Mouse (Mus musculus): ENCODE results near the gene Pld6. TPM values are rescaled to one million over a fixed set of nuclear protein-coding genes. Genes with fewer than 3 reads are reported as not detected.

Gene Pld6
- polyA plus RNA-seq, 1 experiment from 2014 or later: 3.6 TPM

- Histone ChIP-seq H3K9me3 (no peaks in the 10 kb centered on the region), H3K27me3 (no peaks in the 10 kb centered on the region), H3K36me3 (peaks cover 34% of the 10 kb centered on the region), H3K27ac (replicated peaks) (0 out of 2 replicates have a peak overlapping the region, but pooled peaks have one; percentile 100), H3K4me3 (peak overlapping the region; percentile 86), H3K4me1 (peaks cover 12% of the 10 kb centered on the region), H3K4me2 (replicated peaks) (peak overlapping the region; percentile 77), H3K9ac (replicated peaks) (peak overlapping the region; percentile 99)
- 72% methylated on average over 14 of the region's 14 CpGs for WGBS
- no peak for ATAC-seq (replicated peaks)
These were observed 20.9 kb upstream of the Pld6 start for GRCm38 (mm10) chr11:59808170-59808960.

- Histone ChIP-seq H3K9me3 (no peaks in the 10 kb centered on the region), H3K4me1 (peaks cover 10% of the 10 kb centered on the region), H3K27me3 (no peaks in the 10 kb centered on the region), H3K4me3 (no peak overlapping the region), H3K27ac (replicated peaks) (no peak overlapping the region), H3K9ac (replicated peaks) (no peak overlapping the region), H3K36me3 (peaks cover 59% of the 10 kb centered on the region), H3K4me2 (replicated peaks) (no peak overlapping the region)
- ATAC-seq (replicated peaks): no peak
- WGBS: 96% methylated on average over 2 of the region's 2 CpGs
These were observed 18.2 kb upstream of the Pld6 start for GRCm38 (mm10) chr11:59805656-59806055.

- WGBS: 100% methylated on average over 1 of the region's 1 CpGs
- H3K9me3 ChIP-seq: no peaks in the 10 kb centered on the region
- peaks cover 10% of the 10 kb centered on the region for H3K4me1 ChIP-seq
- no peak overlapping the region for H3K4me2 ChIP-seq (replicated peaks)
- no peak overlapping the region for H3K9ac ChIP-seq (replicated peaks)
- no peaks in the 10 kb centered on the region for H3K27me3 ChIP-seq
- H3K36me3 ChIP-seq: peaks cover 63% of the 10 kb centered on the region
- H3K4me3 ChIP-seq: no peak overlapping the region
- no peak for ATAC-seq (replicated peaks)
- no peak overlapping the region for H3K27ac ChIP-seq (replicated peaks)
These were observed 17.8 kb upstream of the Pld6 start for GRCm38 (mm10) chr11:59805256-59805655.

GRCm38 (mm10) chr11:59804409-59805110 is 17.1 kb upstream of the Pld6 start:
- H3K9ac ChIP-seq (replicated peaks): no peak overlapping the region
- no peaks in the 10 kb centered on the region for H3K27me3 ChIP-seq
- no peaks in the 10 kb centered on the region for H3K9me3 ChIP-seq
- ATAC-seq (replicated peaks): no peak
- peaks cover 70% of the 10 kb centered on the region for H3K36me3 ChIP-seq
- no peak overlapping the region for H3K4me2 ChIP-seq (replicated peaks)
- H3K27ac ChIP-seq (replicated peaks): no peak overlapping the region
- H3K4me3 ChIP-seq: no peak overlapping the region
- WGBS: 92% methylated on average over 22 of the region's 22 CpGs
- peaks cover 10% of the 10 kb centered on the region for H3K4me1 ChIP-seq

- Histone ChIP-seq H3K4me2 (replicated peaks) (no peak overlapping the region), H3K9me3 (no peaks in the 10 kb centered on the region), H3K4me1 (peaks cover 3% of the 10 kb centered on the region), H3K4me3 (no peak overlapping the region), H3K9ac (replicated peaks) (no peak overlapping the region), H3K27ac (replicated peaks) (no peak overlapping the region), H3K36me3 (peaks cover 81% of the 10 kb centered on the region), H3K27me3 (no peaks in the 10 kb centered on the region)
- 92% methylated on average over 14 of the region's 14 CpGs for WGBS
- ATAC-seq (replicated peaks): no peak
These were observed 16.1 kb upstream of the Pld6 start for GRCm38 (mm10) chr11:59803516-59803915.

GRCm38 (mm10) chr11:59801881-59802280 is 14.4 kb upstream of the Pld6 start:
- no peak overlapping the region for H3K4me3 ChIP-seq

GRCm38 (mm10) chr11:59800412-59800811 is 13.0 kb upstream of the Pld6 start:
- no peak for ATAC-seq (replicated peaks)
- Histone ChIP-seq H3K4me1 (no peaks in the 10 kb centered on the region), H3K27me3 (no peaks in the 10 kb centered on the region), H3K9me3 (no peaks in the 10 kb centered on the region), H3K9ac (replicated peaks) (no peak overlapping the region), H3K36me3 (peaks cover 80% of the 10 kb centered on the region), H3K4me3 (no peak overlapping the region), H3K27ac (replicated peaks) (no peak overlapping the region), H3K4me2 (replicated peaks) (no peak overlapping the region)
- 91% methylated on average over 10 of the region's 10 CpGs for WGBS

More at GRCm38 (mm10) chr11:59801881-59802280, 14.4 kb upstream of the Pld6 start:
- no peak overlapping the region for H3K9ac ChIP-seq (replicated peaks)
- H3K4me2 ChIP-seq (replicated peaks): no peak overlapping the region
- no peaks in the 10 kb centered on the region for H3K9me3 ChIP-seq
- no peaks in the 10 kb centered on the region for H3K27me3 ChIP-seq
- no peak for ATAC-seq (replicated peaks)
- 96% methylated on average over 8 of the region's 8 CpGs for WGBS
- H3K27ac ChIP-seq (replicated peaks): no peak overlapping the region
- H3K36me3 ChIP-seq: peaks cover 84% of the 10 kb centered on the region
- H3K4me1 ChIP-seq: no peaks in the 10 kb centered on the region

GRCm38 (mm10) chr11:59793390-59793789 is 5.9 kb upstream of the Pld6 start:
- 94% methylated on average over 6 of the region's 6 CpGs for WGBS
- peaks cover 65% of the 10 kb centered on the region for H3K36me3 ChIP-seq

GRCm38 (mm10) chr11:59789311-59789710 is 1.9 kb upstream of the Pld6 start:
- WGBS: 93% methylated on average over 1 of the region's 1 CpGs
- no peak for ATAC-seq (replicated peaks)
- Histone ChIP-seq H3K9ac (replicated peaks) (no peak overlapping the region), H3K27ac (replicated peaks) (no peak overlapping the region), H3K9me3 (no peaks in the 10 kb centered on the region), H3K4me1 (peaks cover 9% of the 10 kb centered on the region), H3K36me3 (peaks cover 36% of the 10 kb centered on the region), H3K4me3 (no peak overlapping the region), H3K4me2 (replicated peaks) (no peak overlapping the region), H3K27me3 (no peaks in the 10 kb centered on the region)

More at GRCm38 (mm10) chr11:59793390-59793789, 5.9 kb upstream of the Pld6 start:
- H3K4me1 ChIP-seq: no peaks in the 10 kb centered on the region
- H3K9me3 ChIP-seq: no peaks in the 10 kb centered on the region
- no peak overlapping the region for H3K4me3 ChIP-seq
- no peaks in the 10 kb centered on the region for H3K27me3 ChIP-seq
- no peak overlapping the region for H3K27ac ChIP-seq (replicated peaks)
- no peak overlapping the region for H3K4me2 ChIP-seq (replicated peaks)
- H3K9ac ChIP-seq (replicated peaks): no peak overlapping the region
- ATAC-seq (replicated peaks): no peak

GRCm38 (mm10) chr11:59786444-59787198 is 824 bp downstream of the Pld6 start:
- H3K36me3 ChIP-seq: peaks cover 11% of the 10 kb centered on the region
- H3K27ac ChIP-seq (replicated peaks): no peak overlapping the region
- ATAC-seq (replicated peaks): peak; percentile 64
- no peaks in the 10 kb centered on the region for H3K9me3 ChIP-seq
- H3K4me3 ChIP-seq: peak overlapping the region; percentile 39
- peak overlapping the region; percentile 78 for H3K4me2 ChIP-seq (replicated peaks)
- 58% methylated on average over 15 of the region's 15 CpGs for whole genome bisulfite sequencing
- H3K27me3 ChIP-seq: no peaks in the 10 kb centered on the region
- H3K4me1 ChIP-seq: peaks cover 9% of the 10 kb centered on the region
- peak overlapping the region; percentile 10 for H3K9ac ChIP-seq (replicated peaks)

- no peaks in the 10 kb centered on the region for H3K9me3 ChIP-seq
- H3K9ac ChIP-seq (replicated peaks): no peak overlapping the region
- no peaks in the 10 kb centered on the region for H3K27me3 ChIP-seq
- peaks cover 6% of the 10 kb centered on the region for H3K36me3 ChIP-seq
- H3K4me3 ChIP-seq: no peak overlapping the region
- no peak for ATAC-seq (replicated peaks)
- H3K27ac ChIP-seq (replicated peaks): no peak overlapping the region
- no peak overlapping the region for H3K4me2 ChIP-seq (replicated peaks)
- H3K4me1 ChIP-seq: peaks cover 9% of the 10 kb centered on the region
- WGBS: 85% methylated on average over 6 of the region's 6 CpGs
These were observed 3.9 kb downstream of the Pld6 start for GRCm38 (mm10) chr11:59783591-59783990.

GRCm38 (mm10) chr11:59782091-59782590 is 5.3 kb downstream of the Pld6 start:
- Histone ChIP-seq H3K9ac (replicated peaks) (no peak overlapping the region), H3K4me2 (replicated peaks) (no peak overlapping the region), H3K27ac (replicated peaks) (no peak overlapping the region), H3K36me3 (peaks cover 18% of the 10 kb centered on the region), H3K9me3 (no peaks in the 10 kb centered on the region), H3K4me1 (peaks cover 4% of the 10 kb centered on the region), H3K27me3 (no peaks in the 10 kb centered on the region), H3K4me3 (no peak overlapping the region)
- 65% methylated on average over 7 of the region's 7 CpGs for WGBS
- ATAC-seq (replicated peaks): no peak
